Mouse (Mus musculus) liver, embryonic 14.5 days (tissue): Measurements from ENCODE around the gene Txndc9. TPM values are rescaled to one million over a fixed set of nuclear protein-coding genes. Genes with fewer than 3 reads are reported as not detected.

ENCODE experiments used
- ATAC-seq: fragments of 200-750 bp; cut with Nextera tagmentation; 2 replicates; pipeline ENCODE4 v1.8.0; 2017; ENCODE audit warnings: moderate number of reproducible peaks, mild to moderate bottlenecking, moderate library complexity; ENCODE audit not compliant: insufficient read depth
- DNase-seq, 3 experiments: peaks; one replicate each; pipeline ENCODE4 v3.0.0-alpha.2; 2012 to 2013; ENCODE audit warnings: low read depth in 3 of 3, low spot score in 3 of 3
- H3K27ac ChIP-seq: fragments of 300-500 bp; sonication (generic); 2 replicates; pipeline ENCODE4 v1.5.1; 2014; ENCODE audit warnings: moderate library complexity, mild to moderate bottlenecking, control low read depth, inconsistent platforms
- H3K27me3 ChIP-seq: fragments of 300-500 bp; sonication (generic); 2 replicates; pipeline ENCODE4 v1.6.1; 2014; ENCODE audit warnings: mild to moderate bottlenecking, low read length, moderate library complexity; ENCODE audit not compliant: control insufficient read depth, insufficient read depth
- H3K36me3 ChIP-seq: fragments of 300-500 bp; sonication (generic); replicated peaks from 2 replicates; pipeline ENCODE4 v1.6.1; 2014; ENCODE audit warnings: low read depth; ENCODE audit not compliant: control insufficient read depth, insufficient read depth
- H3K4me1 ChIP-seq, 2 experiments: fragments of 200-500 bp in 1 of 2; fragments of 300-500 bp in 1 of 2; sonication (generic) in 1 of 2; replicated peaks; 2 replicates each; pipeline ENCODE4 v1.6.1; 2012 to 2014; ENCODE audit warnings: antibody characterized with exemption in 1 of 2, inconsistent platforms in 1 of 2, low read length in 1 of 2; ENCODE audit not compliant: control insufficient read depth in 2 of 2, insufficient read depth in 2 of 2
- H3K4me2 ChIP-seq: fragments of 300-500 bp; sonication (generic); 2 replicates; pipeline ENCODE4 v1.6.1; 2014; ENCODE audit warnings: low read depth, mild to moderate bottlenecking, control low read depth, moderate library complexity
- H3K4me3 ChIP-seq, 2 experiments: fragments of 200-500 bp in 1 of 2; fragments of 300-500 bp in 1 of 2; sonication (generic) in 1 of 2; 2 replicates each; pipeline ENCODE4 v1.5.1; 2012 to 2014; ENCODE audit warnings: low read depth in 2 of 2, low read length in 2 of 2, mild to moderate bottlenecking in 2 of 2, control low read depth in 1 of 2, inconsistent platforms in 1 of 2, moderate library complexity in 1 of 2; ENCODE audit not compliant: insufficient read depth in 1 of 2
- H3K9ac ChIP-seq: fragments of 300-500 bp; sonication (generic); replicated peaks from 2 replicates; pipeline ENCODE4 v1.6.1; 2014; ENCODE audit warnings: mild to moderate bottlenecking, control low read depth, moderate library complexity
- H3K9me3 ChIP-seq: fragments of 300-500 bp; sonication (generic); 2 replicates; pipeline ENCODE4 v1.6.1; 2016; ENCODE audit warnings: low read length, mixed read lengths; ENCODE audit not compliant: control insufficient read depth
- CTCF ChIP-seq: IDR thresholded peaks from 2 replicates; pipeline ENCODE4 v1.5.1; 2016; ENCODE audit warnings: antibody characterized with exemption, low read depth, control low read depth
- EP300 ChIP-seq: IDR thresholded peaks from 2 replicates; pipeline ENCODE4 v1.6.1; 2016; ENCODE audit warnings: antibody characterized with exemption, low read depth
- WGBS: fragments of 180-500 bp; shearing (Covaris S2); extraction: QIAGEN DNeasy Blood & Tissue Kit; methylation state at CpG from one replicate; pipeline ENCODE4 v1.1.7; 2014; ENCODE audit not compliant: insufficient replicate concordance; 5-methylcytosine and 5-hydroxymethylcytosine counted together
- polyA plus RNA-seq, 2 experiments: library from polyadenylated mRNA; depleted of rRNA in 1 of 2; stranded (reverse) in 1 of 2; unstranded in 1 of 2; fragments of >200 nt; fragmentation: Nextera tagmentation in 1 of 2; extraction: Ambion mirVana in 1 of 2; gene quantifications; 2 replicates each; pipeline versions ENCODE4 v1.2.1 to v1.2.3; 2012 to 2014

Gene Txndc9
- polyA plus RNA-seq, 2 experiments: 20.5 to 65.9 TPM

- ATAC-seq (no peak), DNase-seq (no peak)
- WGBS: 60% methylated on average over 7 of the region's 7 CpGs
- no peaks in the 10 kb centered on the region for H3K4me1 ChIP-seq
- no peak overlapping the region for H3K4me3 ChIP-seq
- no peaks in the 10 kb centered on the region for H3K9me3 ChIP-seq
- H3K27ac ChIP-seq: no peak overlapping the region
- H3K27me3 ChIP-seq: no peaks in the 10 kb centered on the region
- no peak overlapping the region for H3K4me2 ChIP-seq
- TF ChIP-seq EP300 (no peak), CTCF (no peak)
- no peaks in the 10 kb centered on the region for H3K36me3 ChIP-seq
- H3K9ac ChIP-seq: no peak overlapping the region
Measured at GRCm38 (mm10) chr1:37954786-37955185, 42.9 kb downstream of the Txndc9 start.

DNA sequence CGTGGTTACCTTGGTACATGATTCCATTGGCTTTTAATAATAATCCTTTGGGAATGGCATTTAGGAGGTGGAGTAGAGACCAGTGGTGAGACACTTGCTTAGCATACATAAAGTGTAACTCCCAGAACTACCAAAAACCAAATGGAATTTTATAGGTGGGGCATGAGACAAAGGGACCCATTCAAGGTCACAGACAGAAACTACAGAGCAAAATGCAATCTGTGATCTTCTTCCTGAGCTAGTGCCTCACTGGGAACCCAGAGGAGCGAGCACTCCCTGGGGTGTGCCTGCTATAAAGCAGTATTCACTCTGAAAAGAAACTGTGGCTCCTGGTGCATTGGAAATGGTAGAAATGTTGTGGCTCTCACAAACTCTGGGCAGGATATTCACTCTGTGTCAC lies 48.8 kb downstream of the Txndc9 start:
- no peak overlapping the region for H3K4me2 ChIP-seq
- no peak for TF ChIP-seq EP300
- TF ChIP-seq CTCF: no peak
- no peak overlapping the region for H3K4me3 ChIP-seq

More for the DNA sequence above, 48.8 kb downstream of the Txndc9 start:
- Histone ChIP-seq H3K9me3 (no peaks in the 10 kb centered on the region), H3K36me3 (no peaks in the 10 kb centered on the region), H3K27me3 (no peaks in the 10 kb centered on the region), H3K4me1 (no peaks in the 10 kb centered on the region), H3K9ac (no peak overlapping the region), H3K27ac (no peak overlapping the region)
- DNase-seq (no peak), ATAC-seq (no peak)
- 49% methylated on average over 2 of the region's 2 CpGs for WGBS

Other genes starting within 250 kb of the Txndc9 start
- 0.48 and 0.83 TPM in 2 replicates for gene Tsga10, start 131.5 kb downstream of the Txndc9 start, polyA plus RNA-seq (2012; rRNA removed)
- gene Tsga10, start 131.5 kb downstream of the Txndc9 start, polyA plus RNA-seq (2014; fragmentation: Nextera tagmentation; extraction: Ambion mirVana): 0.90 and 1.4 TPM in 2 replicates
- 2.3 and 2.8 TPM in 2 replicates for gene Lipt1, start 126.2 kb downstream of the Txndc9 start, polyA plus RNA-seq (2012; rRNA removed)
- gene Lipt1, start 126.2 kb downstream of the Txndc9 start, polyA plus RNA-seq (2014; fragmentation: Nextera tagmentation; extraction: Ambion mirVana): 3.5 and 3.7 TPM in 2 replicates
- 8.7 and 14.8 TPM in 2 replicates for gene Mitd1, start 107.5 kb downstream of the Txndc9 start, polyA plus RNA-seq (2012; rRNA removed)
- gene Mitd1, start 107.5 kb downstream of the Txndc9 start, polyA plus RNA-seq (2014; fragmentation: Nextera tagmentation; extraction: Ambion mirVana): 14.7 and 15.9 TPM in 2 replicates
- gene Mrpl30, start 107.4 kb downstream of the Txndc9 start, polyA plus RNA-seq (2012; rRNA removed): 40.5 and 72.5 TPM in 2 replicates
- gene Mrpl30, start 107.4 kb downstream of the Txndc9 start, polyA plus RNA-seq (2014; fragmentation: Nextera tagmentation; extraction: Ambion mirVana): 189 and 200 TPM in 2 replicates
- 0.01 TPM in 1 of 2 replicates, not detected in the other for gene Lyg2, start 81.4 kb downstream of the Txndc9 start, polyA plus RNA-seq (2012; rRNA removed)
- gene Lyg2, start 81.4 kb downstream of the Txndc9 start, polyA plus RNA-seq (2014; fragmentation: Nextera tagmentation; extraction: Ambion mirVana): not detected in 2 replicates
- not detected in 2 replicates for gene Lyg1, start 40.1 kb downstream of the Txndc9 start, polyA plus RNA-seq (2012; rRNA removed)
- gene Lyg1, start 40.1 kb downstream of the Txndc9 start, polyA plus RNA-seq (2014; fragmentation: Nextera tagmentation; extraction: Ambion mirVana): not detected in 2 replicates
- 16.8 and 23.9 TPM in 2 replicates for gene Eif5b, start 117 bp upstream of the Txndc9 start, polyA plus RNA-seq (2012; rRNA removed)
- gene Eif5b, start 117 bp upstream of the Txndc9 start, polyA plus RNA-seq (2014; fragmentation: Nextera tagmentation; extraction: Ambion mirVana): 14.0 and 16.2 TPM in 2 replicates
- 11.6 and 14.6 TPM in 2 replicates for gene Rev1, start 131.9 kb upstream of the Txndc9 start, polyA plus RNA-seq (2012; rRNA removed)
- gene Rev1, start 131.9 kb upstream of the Txndc9 start, polyA plus RNA-seq (2014; fragmentation: Nextera tagmentation; extraction: Ambion mirVana): 13.0 and 14.1 TPM in 2 replicates